Mouse (Mus musculus): ENCODE data around the gene Ttyh3. TPM values are rescaled to one million over a fixed set of nuclear protein-coding genes. Genes with fewer than 3 reads are reported as not detected.

Gene Ttyh3
- total and polyA plus RNA-seq, 3 experiments = 5.9 to 35.7 TPM; not detected in 1

- Histone ChIP-seq H3K36me3 (ENCODE audit: control insufficient read depth in 1 of 2, insufficient read depth in 2 of 2, low read length in 2 of 2) (no peaks in the 10 kb centered on the region), H3K27ac (ENCODE audit: control insufficient read depth, low read depth, low read length) (no peak overlapping the region), H3K79me2 (ENCODE audit: control insufficient read depth, insufficient read depth, low read length, poor library complexity) (no peaks in the 10 kb centered on the region; the same call in 1 of the 2 replicates), H3K27me3 (ENCODE audit: control insufficient read depth in 1 of 2, insufficient read depth in 2 of 2, low read length in 2 of 2) (peaks cover 3 to 5% of the 10 kb centered on the region in 2 experiments; a peak in 3 of 4 replicates), H3K9ac (ENCODE audit: control insufficient read depth, low read depth, low read length, poor library complexity, severe bottlenecking) (no peak overlapping the region), H3K4me3 (ENCODE audit: control insufficient read depth in 1 of 2, insufficient read depth in 1 of 2, low read depth in 2 of 2, low read length in 2 of 2) (no peak overlapping the region), H3K4me1 (ENCODE audit: control insufficient read depth in 1 of 2, insufficient read depth in 2 of 2, low read length in 2 of 2) (peaks cover 0 to 3% of the 10 kb centered on the region in 2 experiments; a peak in 2 of 4 replicates), H3K9me3 (replicated peaks; ENCODE audit: insufficient read depth, low read length) (no peaks in the 10 kb centered on the region)
- DNase-seq (ENCODE audit: low read depth, low spot score) = no peak
- TF ChIP-seq CHD1 (IDR thresholded peaks at IDR 0.05; ENCODE audit: low read depth, low read length) (no peak), MYC (IDR thresholded peaks at IDR 0.05; ENCODE audit: low read depth, low read length) (no peak), NELFE (IDR thresholded peaks at IDR 0.05; ENCODE audit: low read depth, low read length) (no peak), KAT2A (conservative IDR thresholded peaks at IDR 0.05; ENCODE audit: low read depth, low read length) (no peak), MAZ (IDR thresholded peaks at IDR 0.05; ENCODE audit: low read depth, low read length) (no peak), USF1 (IDR thresholded peaks at IDR 0.05; ENCODE audit: low read depth, low read length) (no peak), ZMIZ1 (IDR thresholded peaks at IDR 0.05; ENCODE audit: low read depth, low read length) (no peak), SIN3A (IDR thresholded peaks at IDR 0.05; ENCODE audit: low read length) (no peak), MEF2A (IDR thresholded peaks at IDR 0.05; ENCODE audit: extremely low read depth, insufficient replicate concordance, low read depth, low read length, poor library complexity, severe bottlenecking) (no peak), NRF1 (IDR thresholded peaks at IDR 0.05; ENCODE audit: insufficient read depth, low read depth, low read length, poor library complexity, severe bottlenecking) (no peak), TAL1 (IDR thresholded peaks at IDR 0.05; ENCODE audit: low read length) (no peak), MXI1 (IDR thresholded peaks at IDR 0.05; ENCODE audit: low read depth, low read length) (no peak), MAX (IDR thresholded peaks at IDR 0.05; ENCODE audit: low read length) (no peak), MYB (IDR thresholded peaks at IDR 0.05; ENCODE audit: low read depth, low read length) (no peak)
Measured at GRCm38 (mm10) chr5:140602540-140602939, 46.3 kb downstream of the Ttyh3 start.

- H3K27me3 ChIP-seq (ENCODE audit: control insufficient read depth in 1 of 2, insufficient read depth in 2 of 2, low read length in 2 of 2) = peaks cover 3 to 5% of the 10 kb centered on the region in 2 experiments; a peak in 3 of 4 replicates
Measured at GRCm38 (mm10) chr5:140601712-140602111, 47.1 kb downstream of the Ttyh3 start.

More at GRCm38 (mm10) chr5:140601712-140602111, 47.1 kb downstream of the Ttyh3 start:
- Histone ChIP-seq H3K27ac (ENCODE audit: control insufficient read depth, low read depth, low read length) (no peak overlapping the region), H3K79me2 (ENCODE audit: control insufficient read depth, insufficient read depth, low read length, poor library complexity) (no peaks in the 10 kb centered on the region), H3K9ac (ENCODE audit: control insufficient read depth, low read depth, low read length, poor library complexity, severe bottlenecking) (no peak overlapping the region), H3K9me3 (replicated peaks; ENCODE audit: insufficient read depth, low read length) (no peaks in the 10 kb centered on the region), H3K4me1 (ENCODE audit: control insufficient read depth in 1 of 2, insufficient read depth in 2 of 2, low read length in 2 of 2) (peaks cover 0 to 7% of the 10 kb centered on the region in 2 experiments; a peak in 3 of 4 replicates), H3K36me3 (ENCODE audit: control insufficient read depth in 1 of 2, insufficient read depth in 2 of 2, low read length in 2 of 2) (no peaks in the 10 kb centered on the region), H3K4me3 (ENCODE audit: control insufficient read depth in 1 of 2, insufficient read depth in 1 of 2, low read depth in 2 of 2, low read length in 2 of 2) (no peak overlapping the region)
- DNase-seq (ENCODE audit: low read depth, low spot score) = no peak
- TF ChIP-seq CTCF (IDR thresholded peaks at IDR 0.05 in 2 of 3, conservative IDR thresholded peaks at IDR 0.05 in 1 of 3; ENCODE audit: control insufficient read depth in 1 of 3, insufficient read depth in 1 of 3, low read depth in 2 of 3, low read length in 3 of 3, poor library complexity in 1 of 3, severe bottlenecking in 1 of 3) = no peak
- TF ChIP-seq TAL1 (IDR thresholded peaks at IDR 0.05; ENCODE audit: low read length) = no peak
- TF ChIP-seq CHD1 (IDR thresholded peaks at IDR 0.05; ENCODE audit: low read depth, low read length) = no peak
- no peak for TF ChIP-seq ELF1 (IDR thresholded peaks at IDR 0.05; ENCODE audit: low read depth, low read length)
